Mouse (Mus musculus): ENCODE measurements at regions not wholly inside any gene's neighbourhood (a gene's known extent, or its start where the extent isn't known, plus 50 kb on each side); places are given as distances from the start of the nearest gene placed in this dataset.
"Not testable (repeated sequence)": the region's sequence is repeated elsewhere in the genome, so short reads cannot be mapped to it uniquely, and the experiment has no call there.

DNA sequence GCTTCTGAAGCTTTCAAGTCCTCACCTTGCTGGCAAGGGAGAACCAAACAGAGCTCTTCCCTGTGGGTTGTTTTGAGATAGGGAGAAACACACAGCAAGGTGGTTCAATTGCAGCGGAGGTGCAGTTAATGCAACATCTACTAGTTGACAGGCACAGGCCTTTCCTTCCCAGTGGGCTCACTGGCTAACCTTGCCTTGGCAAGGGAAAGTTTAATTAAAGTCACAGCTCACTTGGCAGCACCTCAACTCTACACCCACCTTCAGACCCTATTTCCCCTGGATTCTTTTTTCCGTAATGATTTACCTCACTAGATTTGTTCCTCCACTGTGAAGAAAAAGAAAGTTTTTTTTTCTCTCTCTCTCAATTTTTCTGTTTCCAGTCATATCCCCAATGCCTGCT lies 314.5 kb downstream of the Tlr4 start:
- DNase-seq (ENCODE audit: extremely low spot score in 1 of 2, low spot score in 2 of 2) = no peak
- intact Hi-C loops (cut with DNase I) = no loop called here

DNA sequence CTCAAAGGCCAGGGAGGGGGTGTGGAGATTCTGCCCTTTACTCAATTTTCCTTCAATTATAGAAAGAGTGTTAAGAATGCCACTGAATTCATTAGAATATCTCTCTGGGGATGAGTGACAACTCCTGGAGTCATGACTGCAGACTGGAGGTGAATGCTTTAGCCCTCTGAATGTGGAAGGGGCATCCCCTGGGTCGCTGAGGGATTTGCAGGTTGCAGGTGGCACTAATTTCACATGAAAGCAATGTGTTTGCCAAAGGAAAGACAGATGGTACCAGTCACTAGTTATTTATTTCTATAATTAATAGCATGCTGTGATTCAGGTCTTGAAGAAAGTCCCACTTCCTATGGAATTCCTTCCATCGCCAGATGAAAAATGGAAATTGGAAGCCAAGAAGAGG lies 321.1 kb downstream of the Tlr4 start:
- no peak for DNase-seq (ENCODE audit: extremely low spot score in 1 of 2, low spot score in 2 of 2)
- intact Hi-C loops (cut with DNase I) = no loop called here

DNA sequence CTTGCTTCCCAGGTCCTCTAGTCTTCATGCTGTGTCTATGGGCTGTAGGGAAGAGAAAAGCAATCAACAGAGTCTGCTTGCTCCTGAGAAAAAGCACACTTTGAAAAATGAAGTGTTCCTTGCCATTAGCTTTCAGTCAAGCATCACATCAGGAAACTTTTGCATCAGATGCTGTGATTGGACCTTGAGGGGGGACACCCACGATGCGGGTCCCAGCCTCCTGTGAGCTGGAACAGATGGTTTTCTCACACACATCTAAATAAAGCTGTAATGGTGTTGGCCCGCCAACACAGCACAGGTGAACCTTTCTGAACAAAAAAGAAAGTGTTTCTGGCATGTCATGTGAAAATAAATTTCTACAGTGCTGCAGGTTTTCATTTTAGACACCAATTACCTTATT lies 335.3 kb downstream of the Tlr4 start:
- no peak for DNase-seq (ENCODE audit: extremely low spot score in 1 of 2, low spot score in 2 of 2)
- intact Hi-C loops (cut with DNase I) = no loop called here

DNA sequence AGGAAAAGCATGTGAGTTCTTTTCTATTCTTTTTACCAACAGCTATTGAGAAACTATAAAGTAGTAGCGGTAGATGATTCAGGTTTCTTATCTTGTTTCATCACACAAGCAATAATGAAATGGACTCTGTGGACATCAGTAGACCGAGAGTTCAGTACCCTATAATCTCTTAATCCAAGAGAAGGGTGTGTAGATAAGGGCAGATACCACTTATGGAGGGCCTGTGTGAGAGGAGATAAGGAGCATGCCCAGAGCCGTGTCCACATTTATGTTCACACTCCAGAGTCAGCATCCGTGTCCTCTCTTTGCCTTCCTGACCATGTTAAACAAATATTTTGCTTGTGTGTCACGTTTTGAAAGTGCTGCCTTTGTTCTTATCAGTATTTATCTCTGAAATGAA lies 340.3 kb downstream of the Tlr4 start:
- intact Hi-C loops (cut with DNase I) = no loop called here
- no peak for DNase-seq (ENCODE audit: extremely low spot score in 1 of 2, low spot score in 2 of 2)

DNA sequence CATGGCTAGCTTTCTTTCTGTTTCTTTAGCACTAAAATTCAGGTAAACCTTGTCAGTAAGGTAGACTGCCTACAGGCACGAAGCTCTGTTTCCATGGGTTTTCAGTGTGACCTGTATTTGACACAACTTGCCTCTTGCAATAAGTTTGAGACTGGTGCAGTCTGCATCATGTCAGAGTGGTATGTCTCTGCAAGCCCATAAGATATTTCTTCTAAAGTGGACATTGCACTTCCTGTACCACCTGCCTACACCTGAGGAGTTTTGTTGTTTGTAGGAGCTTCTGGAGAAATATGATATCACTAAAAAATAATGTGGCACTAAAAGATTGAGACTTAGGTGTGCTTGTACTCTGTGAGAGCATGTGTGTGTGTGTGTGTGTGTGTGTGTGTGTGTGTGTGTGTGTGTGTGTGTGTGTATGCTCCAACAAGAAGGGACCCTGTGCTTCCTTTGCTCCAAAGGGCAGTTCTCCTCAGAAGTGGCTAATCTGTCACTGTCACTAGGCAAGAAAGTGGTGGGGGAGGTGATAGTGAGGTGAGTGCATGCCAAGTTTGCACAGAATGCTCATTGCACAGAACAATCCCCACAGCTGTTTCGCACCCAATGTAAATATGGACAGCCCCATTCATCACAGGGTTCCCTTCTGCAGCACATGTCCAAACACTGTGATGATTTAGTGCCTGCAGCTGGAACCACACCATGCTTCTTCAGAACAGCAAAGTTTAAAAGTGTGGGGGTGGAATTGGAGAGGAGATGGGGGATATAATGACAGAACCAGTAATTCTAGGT lies 360.5 kb downstream of the Tlr4 start:
- intact Hi-C loops (cut with DNase I) = no loop called here
- DNase-seq (ENCODE audit: extremely low spot score in 1 of 2, low spot score in 2 of 2) = no peak

DNA sequence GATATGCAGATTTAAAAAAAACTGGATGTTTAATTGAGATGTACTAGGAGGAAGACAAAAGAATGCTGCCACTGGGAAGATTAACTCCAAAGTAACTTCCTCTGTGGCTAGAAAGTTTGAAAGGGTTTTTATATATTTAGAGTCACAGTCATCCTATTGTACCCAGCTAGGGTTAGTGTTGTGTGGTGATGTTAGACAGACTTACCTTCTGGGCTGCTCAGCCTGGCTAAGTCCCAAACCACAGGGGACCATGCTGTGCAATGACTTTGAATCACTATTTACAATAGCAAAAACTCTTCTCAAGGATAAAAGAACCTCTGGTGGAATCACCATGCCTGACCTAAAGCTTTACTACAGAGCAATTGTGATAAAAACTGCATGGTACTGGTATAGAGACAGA lies 363.2 kb downstream of the Tlr4 start:
- intact Hi-C loops (cut with DNase I) = no loop called here
- no peak for DNase-seq (ENCODE audit: extremely low spot score in 1 of 2, low spot score in 2 of 2)

DNA sequence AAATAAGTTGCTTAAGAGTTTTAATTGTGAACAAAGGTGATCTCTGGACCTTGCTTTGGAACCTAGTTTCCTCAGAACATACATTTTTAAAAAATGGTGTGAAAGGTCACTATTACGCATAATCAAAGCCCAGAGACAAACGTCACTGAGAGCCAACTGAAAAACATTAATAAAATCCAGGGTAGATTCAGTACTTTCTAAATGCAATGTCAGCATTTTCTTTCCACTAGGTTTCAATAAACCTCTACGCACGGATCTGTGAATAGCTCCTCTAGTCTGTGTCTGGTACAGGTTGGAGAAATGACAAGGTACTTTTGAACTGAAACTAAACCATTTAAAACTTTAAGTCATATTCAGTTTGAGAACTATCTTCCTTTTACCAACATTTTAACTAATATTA lies 367.0 kb downstream of the Tlr4 start:
- intact Hi-C loops (cut with DNase I) = no loop called here
- no peak for DNase-seq (ENCODE audit: extremely low spot score in 1 of 2, low spot score in 2 of 2)

DNA sequence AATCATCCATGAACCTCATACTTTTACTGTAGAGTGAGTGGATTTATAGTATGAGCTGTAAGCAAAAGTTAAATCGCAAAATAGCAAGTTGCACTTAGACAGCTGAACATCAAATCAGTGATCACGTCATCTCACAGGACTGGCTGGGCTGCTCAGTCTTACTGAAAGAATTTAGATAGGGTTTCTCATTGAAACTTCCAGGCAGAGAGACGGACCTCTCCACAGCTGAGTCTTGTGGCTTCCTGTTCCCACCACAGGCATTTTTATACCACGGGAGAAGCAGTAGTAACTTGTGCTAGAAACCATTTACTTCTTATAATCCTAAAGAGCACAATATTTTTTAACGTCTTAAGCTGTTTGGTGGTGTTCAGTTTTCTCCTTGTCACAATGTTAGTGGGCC lies 369.5 kb downstream of the Tlr4 start:
- intact Hi-C loops (cut with DNase I) = no loop called here
- DNase-seq (ENCODE audit: extremely low spot score in 1 of 2, low spot score in 2 of 2) = no peak

DNA sequence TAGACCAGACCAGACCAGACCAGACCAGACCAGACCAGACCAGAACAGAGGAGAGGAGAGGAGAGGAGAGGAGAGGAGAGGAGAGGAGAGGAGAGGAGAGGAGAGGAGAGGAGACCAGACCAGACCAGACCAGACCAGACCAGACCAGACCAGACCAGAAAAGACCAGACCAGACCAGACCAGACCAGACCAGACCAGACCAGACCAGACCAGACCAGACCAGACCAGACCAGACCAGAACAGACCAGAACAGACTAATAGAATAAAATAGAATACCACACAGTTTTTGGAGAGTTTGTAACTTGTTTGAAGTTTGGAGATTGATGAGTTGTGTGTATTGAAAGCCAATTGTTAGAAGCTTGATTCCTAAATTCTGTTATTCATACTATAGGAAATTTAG lies 381.0 kb downstream of the Tlr4 start:
- intact Hi-C loops (cut with DNase I) = not testable (repeated sequence)
- peak; percentile 32 to 71 for DNase-seq (ENCODE audit: extremely low spot score in 1 of 2, low spot score in 2 of 2)

DNA sequence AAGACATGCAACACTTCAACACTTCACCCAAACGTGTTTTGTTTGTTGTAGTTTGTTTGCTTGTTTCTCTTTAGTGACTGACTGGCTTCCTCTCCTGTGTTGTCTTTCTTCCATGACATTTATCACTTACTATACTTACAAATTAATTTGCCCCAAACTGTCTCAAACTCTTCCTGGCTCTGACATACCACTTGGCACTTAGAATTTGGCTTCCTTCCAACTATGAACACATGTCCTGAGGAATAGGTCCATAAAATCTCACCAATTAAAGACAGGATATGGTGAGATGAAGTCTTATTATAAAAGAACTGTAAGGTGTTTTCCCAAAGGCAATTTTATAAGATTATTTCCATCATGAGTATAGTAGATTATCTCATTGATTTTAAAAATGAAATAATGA lies 386.0 kb downstream of the Tlr4 start:
- no peak for DNase-seq (ENCODE audit: extremely low spot score in 1 of 2, low spot score in 2 of 2)
- intact Hi-C loops (cut with DNase I) = no loop called here

DNA sequence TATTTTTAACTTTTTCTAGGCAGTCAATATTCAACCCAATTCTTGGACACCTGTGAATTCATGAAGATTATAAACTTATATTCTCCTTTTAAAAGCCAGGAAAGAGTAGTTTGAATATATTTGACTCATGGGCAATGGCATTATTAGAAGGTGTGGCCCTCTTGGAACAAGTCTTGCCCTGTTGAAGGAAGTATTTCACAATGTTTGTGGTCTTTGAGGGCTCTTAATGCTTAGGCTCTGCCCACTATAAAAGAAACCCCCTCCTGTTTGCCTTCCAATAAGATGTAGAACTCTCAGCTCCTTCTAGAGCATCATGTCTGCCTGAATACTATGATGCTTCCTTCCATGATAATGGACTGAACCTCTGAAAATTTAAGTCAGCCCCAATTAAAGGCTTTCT lies 397.1 kb downstream of the Tlr4 start:
- intact Hi-C loops (cut with DNase I) = no loop called here
- DNase-seq (ENCODE audit: extremely low spot score in 1 of 2, low spot score in 2 of 2) = no peak

DNA sequence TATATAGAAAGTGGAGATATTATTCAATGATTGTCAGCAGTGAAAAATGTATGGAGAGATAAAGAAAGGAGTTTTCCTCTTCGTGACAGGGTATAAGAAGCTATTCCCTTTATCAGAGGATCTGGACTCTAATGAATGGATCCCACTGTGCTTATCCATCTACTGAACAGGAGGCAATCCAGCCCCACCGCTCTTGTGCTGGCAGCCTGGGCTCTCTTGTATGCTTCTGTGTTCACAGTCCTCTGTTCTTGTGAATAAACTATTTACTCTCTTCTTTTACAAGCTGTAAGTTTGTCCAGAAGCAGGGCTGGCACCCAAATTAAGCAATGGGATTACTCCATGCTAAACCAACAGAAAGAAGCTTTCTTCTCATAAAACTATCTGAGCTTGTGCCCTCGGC lies 401.8 kb downstream of the Tlr4 start:
- intact Hi-C loops (cut with DNase I) = no loop called here
- peak; percentile 16 for DNase-seq (ENCODE audit: extremely low spot score in 1 of 2, low spot score in 2 of 2)

DNA sequence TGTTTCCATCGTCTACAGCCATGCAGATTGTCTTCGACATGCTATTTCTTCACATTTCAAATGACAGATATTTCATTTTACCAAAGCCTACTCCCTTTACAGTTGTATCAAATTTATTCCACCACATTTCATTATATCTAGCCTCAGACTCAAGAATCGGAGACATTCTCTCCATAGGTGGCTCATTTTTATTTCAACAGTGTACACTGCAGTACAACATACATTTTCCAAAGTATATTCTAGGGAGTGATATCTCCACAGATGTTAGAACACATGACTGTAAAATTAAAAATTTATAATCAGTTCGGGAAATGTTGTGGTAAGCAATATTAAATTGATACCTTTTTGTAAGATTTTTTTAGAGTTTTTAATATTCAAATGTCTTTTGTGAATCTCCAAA lies 446.2 kb downstream of the Tlr4 start:
- DNase-seq (ENCODE audit: extremely low spot score in 1 of 2, low spot score in 2 of 2) = no peak
- intact Hi-C loops (cut with DNase I) = no loop called here

DNA sequence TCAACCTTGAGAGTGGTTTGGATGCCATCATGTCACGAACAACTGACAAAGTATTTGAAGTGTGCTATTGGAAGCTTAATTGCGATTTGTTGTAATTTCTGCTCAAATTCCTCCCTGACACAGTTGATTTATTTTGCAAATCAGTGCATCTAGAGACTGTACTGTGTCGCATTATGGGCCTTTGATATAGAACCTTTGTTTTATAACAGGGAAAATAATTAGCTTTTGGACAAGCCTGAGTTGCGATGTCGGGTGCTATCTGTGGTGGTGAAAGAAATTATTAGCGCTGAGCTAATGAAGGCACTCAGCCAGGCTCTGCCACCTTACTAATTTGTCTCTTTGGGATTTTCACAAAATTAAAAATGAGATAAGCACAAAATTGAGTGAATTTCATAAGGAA lies 473.6 kb downstream of the Tlr4 start:
- no peak for DNase-seq (ENCODE audit: extremely low spot score in 1 of 2, low spot score in 2 of 2)
- intact Hi-C loops (cut with DNase I) = no loop called here

DNA sequence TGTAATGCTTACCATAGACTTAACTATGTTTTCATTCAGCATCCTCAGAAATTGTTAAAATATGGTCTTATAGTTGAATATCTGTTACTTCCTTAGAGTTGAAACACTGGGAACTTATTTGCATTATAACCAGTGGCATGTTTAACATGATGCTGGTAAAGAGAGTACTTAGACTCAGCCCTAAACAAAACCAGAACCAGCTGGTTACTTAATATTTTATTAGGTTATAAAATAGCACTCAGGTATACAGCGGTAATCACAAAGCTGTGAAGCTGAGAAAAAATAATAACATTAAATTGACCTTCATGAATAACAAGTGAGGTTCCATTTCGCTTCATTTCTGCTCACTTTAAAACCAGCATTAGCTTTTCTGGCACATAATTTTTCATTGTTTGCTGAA lies 474.4 kb downstream of the Tlr4 start:
- DNase-seq (ENCODE audit: extremely low spot score in 1 of 2, low spot score in 2 of 2) = no peak
- intact Hi-C loops (cut with DNase I) = no loop called here

DNA sequence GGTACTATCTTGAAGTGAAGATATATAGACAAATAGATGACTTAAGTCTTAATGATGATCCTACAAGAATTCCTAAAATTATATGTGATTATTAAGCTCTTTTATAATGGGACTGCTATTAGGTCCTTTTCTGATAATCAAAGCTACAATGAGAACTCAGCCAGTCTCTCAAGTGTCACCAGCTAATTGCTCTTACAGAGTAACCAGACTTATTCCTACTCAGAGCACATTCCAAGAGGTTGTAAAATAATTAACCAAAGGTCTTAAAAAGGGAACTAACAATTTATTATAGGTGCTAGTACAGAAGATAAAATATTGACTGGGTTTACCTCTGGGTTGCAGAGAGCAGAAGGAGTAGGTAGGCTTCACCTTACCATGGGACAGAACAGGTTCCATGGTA lies 492.7 kb downstream of the Tlr4 start:
- intact Hi-C loops (cut with DNase I); DNase-seq (ENCODE audit: extremely low spot score in 1 of 2, low spot score in 2 of 2): not testable (repeated sequence)

Data from left cerebral cortex, postnatal 10 days (tissue).